In genomic region chr14:59888446-59888845, GRCm38 (mm10) we compare ENCODE assay signal across 24 mouse cellular contexts.
A peak's percentile ranks its signal among the peaks of the same experiment; 100 is the strongest.
DNase-seq lines count a peak whose midpoint lies in the region; ATAC-seq and TF ChIP-seq lines count a peak whose summit lies in the region.
"Had no signal": no experiment of that assay in that cellular context is flagged by ENCODE, and none has a peak within 500 bp of the region (broad histone marks: within the 10 kb centered on the region; RNA-seq: fewer than 3 reads in every experiment).

No protein-coding gene starts in this region.

- H3K36me3 ChIP-seq in forebrain, embryonic 13.5 days (ENCODE audit: poor library complexity, severe bottlenecking), result no peaks in the 10 kb centered on the region
- no peaks in the 10 kb centered on the region for H3K36me3 ChIP-seq in forebrain, postnatal 0 days (ENCODE audit: insufficient read depth)
- no peaks in the 10 kb centered on the region for H3K36me3 ChIP-seq in limb, embryonic 12.5 days
- no peaks in the 10 kb centered on the region for H3K36me3 ChIP-seq in limb, embryonic 10.5 days
- H3K36me3 ChIP-seq: embryonic facial prominence, embryonic 10.5 days; embryonic facial prominence, embryonic 13.5 days; hindbrain, embryonic 12.5 days; hindbrain, embryonic 15.5 days had no signal

- no peak overlapping the region for H3K4me3 ChIP-seq in forebrain, embryonic 13.5 days
- H3K4me3 ChIP-seq in forebrain, postnatal 0 days (ENCODE audit: low read depth, low read length), result no peak overlapping the region
- H3K4me3 ChIP-seq in limb, embryonic 12.5 days (replicated peaks), result no peak overlapping the region
- H3K4me3 ChIP-seq in limb, embryonic 10.5 days, result no peak overlapping the region
- H3K4me3 ChIP-seq: embryonic facial prominence, embryonic 10.5 days; embryonic facial prominence, embryonic 13.5 days; erythroblast, embryonic 14.5 days; gastrocnemius, adult 2 months; hindbrain, embryonic 12.5 days; hindbrain, embryonic 15.5 days had no signal

- H3K9me3 ChIP-seq in forebrain, embryonic 13.5 days (replicated peaks), result no peaks in the 10 kb centered on the region
- no peaks in the 10 kb centered on the region for H3K9me3 ChIP-seq in forebrain, postnatal 0 days (ENCODE audit: low read length)
- H3K9me3 ChIP-seq in limb, embryonic 12.5 days, result no peaks in the 10 kb centered on the region
- H3K9me3 ChIP-seq in limb, embryonic 10.5 days (replicated peaks), result no peaks in the 10 kb centered on the region
- H3K9me3 ChIP-seq: embryonic facial prominence, embryonic 10.5 days; embryonic facial prominence, embryonic 13.5 days; hindbrain, embryonic 12.5 days; hindbrain, embryonic 15.5 days had no signal

- no peak for DNase-seq in forebrain, postnatal 0 days
- DNase-seq in limb, embryonic 10.5 days (ENCODE audit: low spot score), result no peak
- peak; percentile 25 for DNase-seq in lung, postnatal 10 days
- no peak for DNase-seq in lung, postnatal 14 days
- DNase-seq in brain, embryonic 14.5 days (ENCODE audit: low read depth), result peak; percentile 72
- DNase-seq in thymus, postnatal 36 days, result no peak
- DNase-seq: adrenal gland, postnatal 10 days; adrenal gland, postnatal 36 days; cerebellum, adult 11 months; cerebellum, adult 8-10 months; cerebellum, postnatal 36 days; embryo, embryonic 11 days; gastrocnemius, adult 2 months; gastrocnemius, postnatal 14 days had no signal

- no peak for TF ChIP-seq POLR2A in brain, embryonic 14.5 days (IDR thresholded peaks at IDR 0.05; ENCODE audit: borderline replicate concordance, extremely low read depth, insufficient read depth, insufficient read length, poor library complexity, severe bottlenecking)

- H3K4me1 ChIP-seq in forebrain, embryonic 13.5 days, result peaks cover 29% of the 10 kb centered on the region
- H3K4me1 ChIP-seq in forebrain, postnatal 0 days (ENCODE audit: insufficient read depth), result peaks cover 15% of the 10 kb centered on the region; the same call in 1 of the 2 replicates
- peaks cover 63% of the 10 kb centered on the region for H3K4me1 ChIP-seq in limb, embryonic 12.5 days (replicated peaks)
- peaks cover 31% of the 10 kb centered on the region for H3K4me1 ChIP-seq in limb, embryonic 10.5 days

- TF ChIP-seq CTCF in forebrain, postnatal 0 days (IDR thresholded peaks at IDR 0.05; ENCODE audit: low read depth), result no peak
- TF ChIP-seq CTCF in brain, embryonic 14.5 days (IDR thresholded peaks at IDR 0.05; ENCODE audit: borderline replicate concordance, extremely low read depth, insufficient read depth, insufficient read length), result no peak

- no peak for ATAC-seq in forebrain, embryonic 13.5 days
- ATAC-seq in forebrain, postnatal 0 days, result no peak
- no peak for ATAC-seq in limb, embryonic 12.5 days (ENCODE audit: insufficient number of reproducible peaks, insufficient read depth, low FRiP score, low TSS enrichment, low read depth)
- ATAC-seq: CD4-positive, CD25-positive, alpha-beta regulatory T cell, adult 4 months; intestine, postnatal 0 days; Patski had no signal

- H3K27me3 ChIP-seq in forebrain, embryonic 13.5 days, result no peaks in the 10 kb centered on the region
- no peaks in the 10 kb centered on the region for H3K27me3 ChIP-seq in forebrain, postnatal 0 days (ENCODE audit: insufficient read depth, low read length)
- H3K27me3 ChIP-seq in limb, embryonic 12.5 days, result peaks cover 5% of the 10 kb centered on the region; the same call in 1 of the 2 replicates
- H3K27me3 ChIP-seq in limb, embryonic 10.5 days (ENCODE audit: low read depth, poor library complexity, severe bottlenecking), result no peaks in the 10 kb centered on the region
- H3K27me3 ChIP-seq: embryonic facial prominence, embryonic 13.5 days; hindbrain, embryonic 12.5 days; hindbrain, embryonic 15.5 days had no signal

- no peak overlapping the region for H3K4me2 ChIP-seq in forebrain, embryonic 13.5 days
- no peak overlapping the region for H3K4me2 ChIP-seq in forebrain, postnatal 0 days (ENCODE audit: low read depth)
- H3K4me2 ChIP-seq in limb, embryonic 12.5 days, result no peak overlapping the region
- H3K4me2 ChIP-seq: hindbrain, embryonic 12.5 days; hindbrain, embryonic 15.5 days had no signal

- peak overlapping the region; percentile 83; the same call in 1 of the 2 replicates for H3K27ac ChIP-seq in forebrain, embryonic 13.5 days
- H3K27ac ChIP-seq in forebrain, postnatal 0 days (ENCODE audit: low read depth, low read length), result no peak overlapping the region
- H3K27ac ChIP-seq in limb, embryonic 12.5 days, result peak overlapping the region; percentile 62; the same call in 1 of the 2 replicates
- H3K27ac ChIP-seq in limb, embryonic 10.5 days, result no peak overlapping the region
- H3K27ac ChIP-seq: embryonic facial prominence, embryonic 10.5 days; gastrocnemius, adult 2 months; hindbrain, embryonic 12.5 days; hindbrain, embryonic 15.5 days had no signal

- 77% methylated on average over 1 of the region's 1 CpGs for WGBS in forebrain, embryonic 13.5 days
- 52% methylated on average over 1 of the region's 1 CpGs for WGBS in forebrain, postnatal 0 days
- 85% methylated on average over 1 of the region's 1 CpGs for WGBS in limb, embryonic 12.5 days
- 95% methylated on average over 1 of the region's 1 CpGs for WGBS in limb, embryonic 10.5 days

- H3K9ac ChIP-seq in forebrain, embryonic 13.5 days, result no peak overlapping the region
- H3K9ac ChIP-seq in forebrain, postnatal 0 days, result no peak overlapping the region
- H3K9ac ChIP-seq in limb, embryonic 12.5 days (replicated peaks), result no peak overlapping the region
- H3K9ac ChIP-seq: embryonic facial prominence, embryonic 13.5 days; hindbrain, embryonic 12.5 days; hindbrain, embryonic 15.5 days had no signal

Comparison
In these comparisons a context has a peak if more than half of its experiments do, and no peak if none do; other contexts are left out.
1. H3K27ac ChIP-seq: peak in forebrain, embryonic 13.5 days (single experiment) and limb, embryonic 12.5 days (single experiment); none in forebrain, postnatal 0 days (single experiment) and limb, embryonic 10.5 days (single experiment).
2. DNase-seq: peak in lung, postnatal 10 days (single experiment) and brain, embryonic 14.5 days (single experiment); none in forebrain, postnatal 0 days (single experiment), limb, embryonic 10.5 days (single experiment), lung, postnatal 14 days (single experiment) and thymus, postnatal 36 days (0 of 2).